Mouse (Mus musculus) gastrocnemius, postnatal 10 days (tissue): Measurements from ENCODE around the gene Erc1. TPM values are rescaled to one million over a fixed set of nuclear protein-coding genes. Genes with fewer than 3 reads are reported as not detected.

Experiments
- DNase-seq: peaks from one replicate; pipeline ENCODE4 v3.0.0; 2021; ENCODE audit warnings: mixed read lengths
- total RNA-seq, 2 experiments: library from RNA; stranded (reverse); gene quantifications; 2 replicates each; pipeline ENCODE4 v1.2.3; 2021

Gene Erc1
- total RNA-seq, 2 experiments from 2014 or later = 22.7 to 26.7 TPM

- DNase-seq = no peak
These were observed 260.1 kb downstream of the Erc1 start for GRCm38 (mm10) chr6:119587897-119588296.

- no peak for DNase-seq
These were observed 260.5 kb downstream of the Erc1 start for GRCm38 (mm10) chr6:119587454-119587853.

GRCm38 (mm10) chr6:119585652-119586375, 262.2 kb downstream of the Erc1 start:
- DNase-seq = no peak

- no peak for DNase-seq
These were observed 263.9 kb downstream of the Erc1 start for GRCm38 (mm10) chr6:119584061-119584460.

- no peak for DNase-seq
These were observed 264.8 kb downstream of the Erc1 start for GRCm38 (mm10) chr6:119583165-119583564.

- DNase-seq = no peak
These were observed 271.3 kb downstream of the Erc1 start for GRCm38 (mm10) chr6:119576706-119577105.

GRCm38 (mm10) chr6:119575331-119575730, 272.6 kb downstream of the Erc1 start:
- no peak for DNase-seq

- peak; percentile 13 for DNase-seq
These were observed 275.7 kb downstream of the Erc1 start for GRCm38 (mm10) chr6:119572296-119572695.

GRCm38 (mm10) chr6:119570797-119571196, 277.2 kb downstream of the Erc1 start:
- no peak for DNase-seq

GRCm38 (mm10) chr6:119568339-119568738, 279.6 kb downstream of the Erc1 start:
- DNase-seq = no peak

- DNase-seq = no peak
These were observed 282.3 kb downstream of the Erc1 start for GRCm38 (mm10) chr6:119565451-119566379.

- no peak for DNase-seq
These were observed 285.4 kb downstream of the Erc1 start for GRCm38 (mm10) chr6:119562558-119562957.

GRCm38 (mm10) chr6:119558855-119559254, 289.1 kb downstream of the Erc1 start:
- DNase-seq = no peak

- no peak for DNase-seq
These were observed 293.5 kb downstream of the Erc1 start for GRCm38 (mm10) chr6:119554439-119554838.

GRCm38 (mm10) chr6:119544518-119544864, 303.5 kb downstream of the Erc1 start:
- no peak for DNase-seq

- DNase-seq = peak; percentile 37
These were observed 304.0 kb downstream of the Erc1 start, which contains the start of gene Wnt5b for GRCm38 (mm10) chr6:119543803-119544517. Gene Wnt5b (minus strand): TSS chr6:119544347.

- peak; percentile 43 for DNase-seq
These were observed 304.5 kb downstream of the Erc1 start for GRCm38 (mm10) chr6:119543456-119543802.

- DNase-seq = no peak
These were observed 312.1 kb downstream of the Erc1 start for GRCm38 (mm10) chr6:119535867-119536266.

- no peak for DNase-seq
These were observed 314.7 kb downstream of the Erc1 start for GRCm38 (mm10) chr6:119533170-119533709.

- DNase-seq = no peak
These were observed 318.3 kb downstream of the Erc1 start for GRCm38 (mm10) chr6:119529659-119530058.

- no peak for DNase-seq
These were observed 321.5 kb downstream of the Erc1 start for GRCm38 (mm10) chr6:119526498-119526897.

GRCm38 (mm10) chr6:119521931-119522391, 326.0 kb downstream of the Erc1 start:
- no peak for DNase-seq
